Mouse (Mus musculus): ENCODE measurements at regions not wholly inside any gene's neighbourhood (a gene's known extent, or its start where the extent isn't known, plus 50 kb on each side); places are given as distances from the start of the nearest gene placed in this dataset.

GRCm38 (mm10) chr15:41162793-41163192 is 1028.6 kb downstream of the 9330182O14Rik start:
- TF ChIP-seq POLR2A (IDR thresholded peaks at IDR 0.05; ENCODE audit: insufficient read depth, low read depth, low read length) (no peak), CTCF (IDR thresholded peaks at IDR 0.05) (peak; percentile 87), EP300 (IDR thresholded peaks at IDR 0.05; ENCODE audit: insufficient read depth, low read depth, low read length) (no peak)

Measured in heart, adult 2 months (tissue).